Mouse (Mus musculus) gastrocnemius, postnatal 36 days (tissue): ENCODE data around the gene Ncmap. TPM values are rescaled to one million over a fixed set of nuclear protein-coding genes. Genes with fewer than 3 reads are reported as not detected.
A peak's percentile ranks its signal among the peaks of the same experiment; 100 is the strongest.

Experiments used
- DNase-seq, 2 experiments: peaks; one replicate each; pipeline ENCODE4 v3.0.0; 2022
- intact Hi-C: fragments of 180-260 bp; cut with DNase I; formaldehyde crosslinking; loops from one replicate; pipeline ENCODE4 v1.15.1; 2025
- long read RNA-seq, 2 experiments: library from polyadenylated mRNA; stranded (forward); transcript quantifications; one replicate each; pipeline ENCODE4 v2.0.0; 2021
- total RNA-seq, 2 experiments: library from RNA; stranded (reverse); gene quantifications; 2 replicates each; pipeline ENCODE4 v1.2.3; 2021

Ncmap gene
- 1 to 10 TPM; 2.2 to 4.9 TPM for total RNA-seq
- long read RNA-seq, experiment 1, partial matches to known transcripts = 3 of 3 reads
- long read RNA-seq, experiment 1, other reads (novel, unspliced or antisense) = 0 of 3 reads
- long read RNA-seq, experiment 2, partial matches to known transcripts = 4 of 4 reads
- long read RNA-seq, experiment 2, other reads (novel, unspliced or antisense) = 0 of 4 reads

DNA sequence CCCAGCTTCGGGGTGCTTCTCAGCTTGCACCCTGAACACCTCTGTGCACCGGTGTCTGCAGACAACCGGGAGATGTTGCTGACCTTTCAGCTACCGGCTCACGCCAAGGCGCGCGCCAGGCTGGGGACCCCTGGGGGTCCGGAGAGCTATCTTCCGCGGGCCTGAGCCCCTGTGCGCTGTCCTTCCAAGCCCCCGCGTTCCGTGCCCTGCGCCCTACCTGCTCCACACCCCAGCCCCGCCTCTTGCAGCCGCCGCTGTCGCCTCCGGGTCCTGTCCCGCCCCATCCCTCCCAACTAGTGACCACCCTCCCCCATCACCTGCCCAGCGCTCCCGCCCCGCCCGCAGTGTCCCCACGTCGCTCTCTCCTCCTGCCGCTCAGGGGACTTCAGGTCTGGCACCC, at the start of gene Ncmap:
Ncmap (minus strand) TSS at position 237 of the 400 bp plus-strand sequence.
- DNase-seq = no peak
- intact Hi-C loops = no loop called here

DNA sequence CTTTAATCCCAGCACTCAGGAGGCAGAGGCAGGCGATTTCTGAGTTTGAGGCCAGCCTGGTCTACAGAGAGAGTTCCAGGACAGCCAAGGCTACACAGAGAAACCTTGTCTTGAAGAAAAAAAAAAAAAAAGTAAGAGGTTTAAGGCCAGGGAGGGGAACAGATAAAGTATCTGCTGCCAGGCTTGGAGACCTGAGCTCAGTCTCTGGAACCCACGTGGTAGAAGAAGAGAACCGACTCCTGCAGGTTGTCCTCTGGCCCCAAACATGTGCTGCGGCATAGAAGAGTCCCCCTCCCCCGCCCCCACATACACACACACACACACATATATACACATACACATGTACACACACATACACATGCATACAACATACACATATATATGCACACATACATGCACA, 44.4 kb upstream of the Ncmap start:
- DNase-seq = no peak
- intact Hi-C loops = no loop called here

DNA sequence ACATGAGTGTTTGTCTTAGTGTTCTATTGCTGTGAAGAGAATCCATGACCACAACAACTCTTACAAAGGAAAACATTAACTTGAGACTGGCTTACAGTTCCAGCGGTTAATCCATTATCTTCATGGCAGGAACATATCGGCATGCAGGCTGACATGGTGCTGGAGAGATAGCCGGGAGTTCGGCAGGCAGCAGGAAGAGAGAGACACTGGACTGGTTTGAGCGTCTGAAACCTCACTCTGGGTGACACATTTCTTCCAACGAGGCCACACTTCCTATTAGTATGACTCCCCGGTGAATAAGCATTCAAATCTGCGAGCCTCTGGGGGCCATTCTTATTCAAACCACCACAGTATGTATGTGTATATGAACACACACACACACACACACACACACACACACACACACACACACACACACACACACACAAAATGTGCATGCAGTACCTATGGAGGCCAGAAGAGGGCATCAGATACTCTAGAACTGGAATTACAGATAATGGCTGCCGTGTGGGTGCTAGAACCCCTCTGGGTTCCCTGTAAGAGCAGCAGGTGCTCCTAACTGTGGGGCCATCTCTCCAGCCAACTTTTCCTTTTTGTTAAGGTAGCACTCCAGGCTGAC, 42.0 kb upstream of the Ncmap start:
- DNase-seq = no peak
- intact Hi-C loops = no loop called here

DNA sequence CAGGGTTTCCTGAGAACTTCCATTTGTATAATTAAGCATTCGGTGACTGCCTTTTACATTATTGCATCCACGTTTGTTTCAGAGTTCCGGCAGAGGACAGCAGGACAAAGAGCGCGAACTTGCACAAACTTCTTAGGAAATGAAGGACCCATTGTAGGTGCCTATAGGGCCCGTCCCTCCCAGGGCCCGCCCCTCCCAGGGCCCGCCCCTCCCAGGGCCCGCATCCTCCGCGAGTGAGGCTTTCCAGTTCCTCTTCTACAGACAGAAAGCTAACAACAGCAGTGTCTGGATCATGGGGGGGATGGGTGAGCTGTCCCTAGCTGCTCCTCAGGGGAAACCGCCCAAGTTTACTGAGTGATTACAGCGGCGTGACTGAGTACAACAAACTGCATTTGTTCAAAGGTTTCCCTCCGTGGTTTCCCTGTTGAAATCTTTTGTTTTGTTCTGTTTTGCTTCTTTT, 41.2 kb upstream of the Ncmap start:
- DNase-seq = peak in 1 of 2 experiments; percentile 14
- intact Hi-C loops = no loop called here

DNA sequence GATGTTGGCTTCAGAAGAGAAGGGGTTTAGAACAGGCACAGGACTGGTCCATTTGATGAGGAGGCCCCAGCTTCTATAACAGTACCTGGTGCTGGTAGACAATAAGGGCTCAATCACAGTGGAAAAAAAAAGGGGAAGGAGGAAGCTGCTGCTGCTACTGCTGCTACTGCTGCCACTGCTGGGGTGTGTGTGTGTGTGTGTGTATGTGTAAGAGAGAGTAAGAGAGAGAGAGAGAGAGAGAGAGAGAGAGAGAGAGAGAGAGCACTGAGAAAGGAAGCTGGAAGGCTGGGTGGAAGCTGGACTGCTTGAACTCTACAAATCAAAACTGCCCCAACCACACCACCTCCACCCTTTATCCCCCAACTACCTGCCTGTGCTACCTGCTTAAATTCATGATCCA, 39.9 kb upstream of the Ncmap start:
- DNase-seq = no peak
- intact Hi-C loops = no loop called here

DNA sequence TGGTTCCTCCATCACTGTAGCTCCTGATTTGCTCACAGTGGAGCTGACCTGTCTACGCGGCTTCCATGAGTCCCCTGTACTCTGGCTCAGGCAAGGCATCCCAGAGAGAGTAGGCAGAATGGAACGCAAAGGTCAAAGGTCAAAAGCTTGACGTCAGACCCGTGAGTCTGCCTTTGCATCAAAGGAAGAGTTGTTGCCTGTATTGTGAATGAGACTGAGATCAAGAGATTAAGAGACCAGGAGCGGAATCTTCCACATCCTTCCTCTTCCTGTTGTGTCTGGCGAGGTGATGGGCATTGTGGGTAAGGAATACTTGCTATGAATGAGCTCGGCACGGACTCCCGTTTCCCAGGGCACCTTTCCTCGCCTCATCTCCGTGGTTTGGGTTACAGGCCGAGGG, 38.3 kb upstream of the Ncmap start:
- DNase-seq = no peak
- intact Hi-C loops = no loop called here

DNA sequence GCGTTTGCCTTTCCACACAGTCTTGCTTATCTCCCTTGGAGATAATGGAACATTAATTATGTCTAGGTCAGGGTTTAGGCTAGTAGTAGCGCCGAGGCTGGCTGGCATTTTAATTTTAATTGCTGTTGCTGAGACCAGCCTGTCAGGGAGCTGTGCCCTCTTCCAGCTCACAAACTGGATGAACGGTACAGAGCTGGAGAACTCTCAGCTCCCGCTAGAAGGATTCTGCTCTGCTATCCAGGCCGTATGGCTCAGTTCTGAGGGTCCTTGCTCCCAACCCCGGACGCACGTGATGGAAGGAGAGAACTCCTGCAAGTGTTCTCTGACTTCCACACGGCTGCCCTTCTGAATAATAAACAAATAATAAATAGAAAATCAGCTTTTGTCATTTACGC, 36.4 kb upstream of the Ncmap start:
- DNase-seq = no peak
- intact Hi-C loops = no loop called here

DNA sequence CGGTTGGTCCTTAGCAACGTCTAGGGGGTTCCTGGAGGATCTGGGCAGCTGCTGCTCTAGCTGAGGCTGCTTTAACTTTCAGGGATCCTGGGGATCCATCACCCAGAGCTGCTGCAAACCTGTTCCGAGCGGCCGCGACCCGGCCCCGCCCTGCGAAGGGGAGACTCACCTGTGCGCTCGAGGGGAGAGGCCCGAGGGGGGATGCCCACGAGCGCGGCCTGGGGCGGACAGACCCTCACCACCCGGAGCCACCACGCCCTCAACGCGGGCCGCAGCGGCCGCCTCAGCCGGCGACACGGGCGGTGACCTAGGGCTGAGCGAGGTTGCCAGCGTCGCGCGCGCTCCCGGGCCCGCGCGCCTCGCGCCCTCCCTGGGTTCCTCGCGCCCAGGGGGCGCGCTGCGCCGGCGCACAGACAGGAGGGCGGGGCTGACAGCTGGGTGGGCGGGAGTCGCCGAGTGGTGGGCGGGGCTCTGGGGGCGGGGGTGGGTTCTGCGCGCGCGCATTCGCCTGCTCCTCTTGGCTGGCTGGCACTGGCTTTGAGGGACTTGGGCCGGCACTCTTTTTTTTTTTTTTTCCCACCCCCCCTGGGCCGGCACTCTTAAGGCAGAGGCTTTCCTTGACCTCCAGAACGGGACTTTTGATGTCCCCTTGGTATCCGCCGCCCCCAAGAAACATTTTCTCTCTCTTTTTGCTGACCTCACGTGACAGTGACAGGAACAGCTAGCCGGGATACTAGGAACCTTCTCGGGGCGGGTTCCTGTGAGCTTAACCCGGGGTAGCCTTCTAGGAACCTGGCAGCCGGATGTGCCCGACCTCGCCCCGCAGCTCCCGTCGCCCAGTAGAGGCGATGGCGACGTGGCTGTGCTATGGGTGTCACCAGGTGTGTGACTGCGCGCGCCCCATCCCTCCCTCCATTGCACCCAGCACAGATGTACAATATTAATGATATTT, 35.7 kb upstream of the Ncmap start, which contains the start of gene Rcan3:
Rcan3 (minus strand) TSS at position 411 of the 952 bp plus-strand sequence.
- intact Hi-C loops = no loop called here
- peak; percentile 68 to 69 for DNase-seq

DNA sequence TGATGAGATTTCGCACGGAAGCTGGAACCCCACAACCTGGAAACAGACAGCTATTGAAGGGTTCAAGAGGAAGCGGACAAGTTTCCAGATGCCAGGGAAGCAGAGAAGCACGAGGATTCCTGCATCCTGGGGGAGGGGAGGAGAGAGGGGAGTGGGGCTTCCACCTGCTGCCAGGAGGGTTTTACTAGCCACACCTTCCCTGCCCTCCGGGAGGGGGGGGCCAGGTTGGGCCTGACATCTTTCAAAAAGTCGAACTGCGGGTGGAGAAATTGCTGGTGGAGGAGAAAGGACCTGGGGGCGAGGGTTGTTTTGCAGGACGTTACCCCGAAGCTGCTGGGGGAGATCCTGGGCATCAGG, 35.0 kb upstream of the Ncmap start:
- no peak for DNase-seq
- intact Hi-C loops = no loop called here

DNA sequence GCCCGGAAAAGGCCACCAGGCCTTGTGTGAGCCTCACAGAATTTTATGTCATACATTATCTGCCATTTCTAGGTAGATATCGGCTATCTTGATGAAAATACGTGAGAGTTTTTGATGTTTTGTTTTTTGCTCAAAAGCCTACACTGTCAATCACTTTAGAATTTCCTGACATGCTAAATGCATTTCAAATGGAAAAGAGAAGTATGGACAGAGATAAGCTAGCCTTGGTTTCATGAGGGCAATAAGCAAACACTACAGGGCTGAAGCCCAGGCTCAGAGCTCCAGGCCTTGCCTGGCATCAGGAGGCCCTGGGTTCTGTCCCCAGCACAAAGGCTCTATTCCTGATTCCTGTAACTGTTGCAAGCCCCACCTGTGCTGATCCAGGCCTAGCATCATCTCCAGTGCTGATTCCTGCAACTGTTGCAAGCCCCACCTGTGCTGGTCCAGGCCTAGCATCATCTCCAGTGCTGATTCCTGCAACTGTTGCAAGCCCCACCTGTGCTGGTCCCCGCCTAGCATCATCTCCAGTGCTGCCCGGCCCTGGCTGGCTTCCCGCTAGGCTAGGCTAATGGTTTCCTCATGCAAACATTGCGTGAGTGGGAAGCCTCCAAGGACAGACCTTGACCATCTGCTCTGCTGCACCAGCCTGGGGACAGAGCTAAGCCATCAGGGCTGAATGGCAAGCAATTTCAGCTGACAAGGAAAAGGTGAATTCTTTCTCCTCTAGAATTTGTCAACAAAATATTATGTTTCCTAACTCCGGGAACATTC, 32.1 kb upstream of the Ncmap start:
- intact Hi-C loops = no loop called here
- DNase-seq = no peak

DNA sequence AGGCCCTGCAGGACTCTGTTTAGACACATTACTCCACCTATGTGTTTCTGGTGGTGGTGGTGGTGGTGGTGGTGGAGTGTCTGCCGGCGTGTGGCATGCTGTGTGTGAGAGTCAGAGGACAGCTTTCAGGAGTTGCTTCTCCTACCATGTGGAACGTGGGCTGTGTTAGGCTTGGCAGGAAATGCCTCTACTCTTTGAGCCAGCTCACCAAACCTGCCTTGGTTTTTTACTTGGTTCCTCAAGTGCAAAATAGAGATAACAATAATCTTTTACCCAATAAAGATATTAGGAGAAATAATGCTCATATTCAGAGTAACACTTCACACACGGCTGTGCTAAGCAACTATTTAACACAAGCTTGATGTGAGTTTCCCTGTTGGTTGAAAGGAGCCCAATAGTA, 31.4 kb upstream of the Ncmap start:
- intact Hi-C loops = no loop called here
- no peak for DNase-seq

DNA sequence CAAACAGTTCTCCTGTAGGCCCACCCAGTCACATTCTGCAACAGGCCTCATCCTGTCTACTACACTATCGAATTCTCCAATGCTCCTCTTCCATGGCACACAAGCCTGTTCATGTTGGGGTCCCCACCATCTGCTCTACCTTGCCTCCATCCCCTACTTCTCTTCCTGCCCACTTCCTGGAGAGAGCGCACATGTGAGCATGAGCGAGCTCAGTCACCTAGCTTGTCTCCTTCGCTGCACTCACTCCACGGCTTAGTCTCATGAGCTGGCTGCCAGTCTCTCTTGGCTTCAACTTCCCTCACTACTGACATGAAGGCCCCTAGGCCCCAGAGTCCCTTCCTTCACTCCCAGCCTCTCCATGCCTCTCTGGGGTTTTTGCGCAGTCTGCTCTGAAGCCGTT, 28.6 kb upstream of the Ncmap start:
- intact Hi-C loops = no loop called here
- no peak for DNase-seq

DNA sequence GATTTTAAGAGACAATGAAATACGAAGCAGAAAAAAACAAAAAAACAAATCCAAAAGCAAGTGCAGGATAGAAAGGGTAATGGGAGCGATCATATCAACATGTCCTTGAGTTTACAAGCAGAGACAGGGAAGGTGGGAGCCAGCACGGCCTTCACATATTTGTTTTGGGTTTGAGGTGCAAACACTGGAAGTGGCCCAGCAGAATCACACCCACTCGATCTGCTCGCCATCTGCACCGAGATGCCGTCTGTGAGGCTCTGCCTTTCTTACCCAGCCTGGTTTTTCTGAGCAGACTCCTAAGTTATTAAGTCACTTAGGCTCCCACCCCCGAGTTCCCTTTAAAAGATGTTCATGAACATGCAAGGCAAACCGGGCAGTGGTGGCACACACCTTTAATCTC, 27.6 kb upstream of the Ncmap start:
- intact Hi-C loops = no loop called here
- no peak for DNase-seq

DNA sequence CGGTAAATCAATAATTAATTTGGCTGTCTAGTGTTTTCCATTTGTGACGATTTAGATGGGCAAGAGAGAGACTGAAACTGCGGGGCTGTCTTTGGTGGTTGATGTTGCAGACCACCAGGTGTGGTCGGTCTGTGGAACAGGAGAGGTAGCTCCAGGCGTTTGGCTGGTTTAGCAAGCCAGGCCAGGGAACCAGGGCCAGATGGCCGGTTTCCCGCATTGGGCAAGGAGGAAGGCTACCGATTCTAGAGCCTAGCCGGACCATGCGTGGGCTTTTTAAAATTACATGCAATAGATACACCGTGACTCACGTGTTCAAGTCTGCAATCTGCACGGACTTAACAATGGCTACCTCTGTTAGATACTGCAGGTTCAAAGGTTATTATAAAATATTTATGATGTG, 22.9 kb upstream of the Ncmap start:
- intact Hi-C loops = no loop called here
- DNase-seq = no peak

DNA sequence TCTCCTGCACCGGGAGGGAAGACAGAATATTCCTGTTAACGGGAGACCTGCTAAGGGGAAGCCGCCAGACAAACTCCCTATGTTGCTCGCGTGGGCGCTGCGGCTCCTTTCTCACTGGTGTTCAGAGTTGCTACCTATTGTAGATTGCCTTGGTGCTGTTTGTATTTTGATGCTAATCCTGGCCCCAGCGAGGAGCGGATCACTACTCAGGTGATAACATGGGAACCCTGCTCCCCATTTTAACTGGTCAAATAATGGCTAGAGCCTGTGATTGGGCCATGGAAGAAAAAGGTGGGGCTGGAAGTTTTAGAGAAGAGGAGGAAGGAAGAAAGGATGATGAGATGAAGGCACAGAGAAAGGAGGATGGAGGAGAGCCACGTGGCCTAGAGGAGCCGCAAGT, 22.4 kb upstream of the Ncmap start:
- no peak for DNase-seq
- intact Hi-C loops = no loop called here

DNA sequence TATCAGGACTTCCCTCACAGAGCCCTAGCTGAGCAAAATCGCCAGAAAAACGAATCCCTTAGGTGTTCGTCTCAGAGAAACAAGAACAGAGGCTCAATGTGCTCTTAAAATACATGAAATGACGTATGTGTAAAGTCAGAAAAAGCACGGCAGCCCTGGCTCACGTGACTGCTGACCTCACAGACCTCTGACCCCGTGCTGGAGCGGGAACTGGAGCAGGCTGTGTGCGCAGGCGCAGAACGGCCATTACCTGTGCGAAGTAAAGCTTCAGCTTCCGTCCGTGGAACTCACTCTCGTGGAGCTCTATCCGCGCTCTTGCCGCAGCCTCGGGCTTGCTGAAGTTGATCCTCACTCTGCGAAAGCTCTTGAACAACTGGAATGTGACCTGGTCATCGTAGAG, 22.0 kb upstream of the Ncmap start:
- intact Hi-C loops = no loop called here
- DNase-seq = no peak

DNA sequence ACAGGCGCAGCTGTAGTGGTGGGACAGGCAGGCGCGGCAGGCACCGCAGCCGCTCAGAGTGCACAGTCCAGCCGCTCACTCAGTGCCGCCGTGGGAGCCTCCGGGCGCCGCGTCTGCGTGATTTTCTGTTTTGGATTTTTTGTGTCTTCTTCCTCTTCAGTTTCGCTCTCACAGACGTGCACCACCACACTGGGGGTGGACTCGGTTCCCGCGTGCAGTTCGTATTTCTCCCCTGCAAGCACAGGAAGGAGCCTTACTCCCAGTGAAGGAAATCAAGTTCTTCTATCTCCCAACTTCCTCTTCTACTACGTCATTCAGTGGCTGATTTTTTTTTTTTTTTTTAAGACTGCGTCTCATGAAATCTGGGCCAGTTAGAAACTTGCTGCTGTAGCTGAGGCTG, 18.3 kb upstream of the Ncmap start:
- no peak for DNase-seq
- intact Hi-C loops = no loop called here

DNA sequence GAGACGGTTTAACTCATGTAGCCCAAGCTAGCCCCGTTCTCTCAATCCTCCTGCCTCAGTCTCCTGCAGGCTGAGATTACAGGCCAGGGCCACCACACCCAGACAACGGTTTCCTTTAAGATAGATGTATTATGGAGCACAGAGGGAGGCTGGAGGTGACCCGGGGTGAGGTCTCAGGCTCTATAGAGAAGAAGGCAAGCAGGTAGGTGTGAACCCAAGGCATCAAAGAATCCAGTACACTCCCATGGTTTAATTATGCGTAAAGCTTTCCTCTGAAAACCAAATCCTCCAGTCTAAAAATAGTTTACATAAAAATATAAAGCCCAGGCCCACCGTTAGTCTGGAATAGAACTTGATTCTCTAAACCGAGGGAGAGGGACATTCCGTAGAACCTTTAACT, 15.5 kb upstream of the Ncmap start:
- no peak for DNase-seq
- intact Hi-C loops = loop anchor here (5.0 kb wide), 1 partner anchor 51 kb away; no protein-coding TSS in a partner anchor

DNA sequence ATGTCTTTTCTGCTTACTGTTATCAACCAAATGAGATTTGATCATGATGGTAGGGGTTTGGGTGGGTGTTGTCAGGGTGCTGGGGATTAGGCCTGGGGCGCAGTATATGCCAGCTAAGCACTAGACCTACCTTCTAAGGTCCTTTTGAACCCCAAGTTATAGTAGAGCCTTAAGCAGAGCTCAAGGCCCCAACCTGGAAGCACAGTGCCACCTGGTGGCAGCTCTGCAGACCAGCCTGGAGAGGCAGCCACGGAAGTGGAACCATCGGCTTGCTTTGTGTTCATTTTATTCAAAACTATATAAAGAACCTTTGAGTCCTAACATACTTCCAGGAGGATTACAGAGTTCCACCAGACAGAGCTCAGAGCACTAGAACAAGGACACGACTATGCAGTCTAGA, 13.6 kb upstream of the Ncmap start:
- DNase-seq = peak in 1 of 2 experiments; percentile 19
- intact Hi-C loops = loop anchor here (2.0 to 5.0 kb wide), 2 partner anchors 29 to 49 kb away; no protein-coding TSS in a partner anchor

DNA sequence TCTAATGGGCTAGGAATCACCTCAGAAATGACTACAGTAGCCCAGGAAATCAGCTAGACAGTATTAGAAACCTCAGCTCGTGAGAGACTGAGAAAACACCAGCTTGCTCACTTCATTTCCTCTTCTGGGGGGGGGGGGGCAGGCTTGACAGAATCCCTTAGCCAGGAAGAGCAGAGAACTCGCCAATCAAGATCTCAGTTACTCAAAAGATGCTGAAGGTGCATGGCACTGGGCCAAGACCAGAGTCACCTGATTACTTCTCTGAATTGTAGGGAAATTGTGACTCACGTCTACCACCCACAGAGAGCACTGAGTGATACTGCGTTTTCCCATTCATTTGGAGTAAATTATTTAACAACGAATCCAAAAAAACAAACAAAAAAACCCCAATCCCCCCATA, 8.2 kb upstream of the Ncmap start:
- intact Hi-C loops = no loop called here
- DNase-seq = no peak

DNA sequence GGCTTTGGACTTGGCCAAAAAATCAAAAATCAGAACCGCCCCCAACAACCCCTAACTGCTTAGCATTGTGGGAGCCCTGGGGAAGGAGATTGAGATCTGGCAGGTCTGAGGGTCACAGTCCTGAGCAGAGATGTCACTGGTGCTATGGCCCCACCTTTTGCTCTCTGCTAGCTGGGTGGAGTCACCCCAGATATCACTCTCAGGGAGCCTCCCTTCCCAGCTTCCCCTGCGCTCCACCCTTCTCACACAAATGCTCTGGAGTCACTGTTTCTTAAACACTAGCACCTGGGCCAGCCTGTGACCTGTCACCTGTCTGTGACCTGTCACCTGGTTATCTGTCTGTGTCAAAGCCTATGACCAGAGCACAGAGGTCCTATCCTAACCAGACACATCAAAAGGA, 6.9 kb upstream of the Ncmap start:
- intact Hi-C loops = no loop called here

More for the DNA sequence above, 6.9 kb upstream of the Ncmap start:
- no peak for DNase-seq
